Mouse (Mus musculus) liver, postnatal 0 days (tissue): ENCODE results near the gene Serpina1f. TPM values are rescaled to one million over a fixed set of nuclear protein-coding genes. Genes with fewer than 3 reads are reported as not detected.
"Not testable (repeated sequence)": the region's sequence is repeated elsewhere in the genome, so short reads cannot be mapped to it uniquely, and the experiment has no call there.

Experiments used
- ATAC-seq: fragments of 200-750 bp; cut with Nextera tagmentation; 2 replicates; pipeline ENCODE4 v1.8.0; 2017; ENCODE audit warnings: mild to moderate bottlenecking, moderate library complexity
- DNase-seq: peaks from one replicate; pipeline ENCODE4 v3.0.0-alpha.2; 2016
- H3K27ac ChIP-seq: fragments of 300-500 bp; sonication (generic); 2 replicates; pipeline ENCODE4 v1.5.1; 2014; ENCODE audit warnings: antibody characterized with exemption, moderate library complexity, mild to moderate bottlenecking, low read depth
- H3K27me3 ChIP-seq: fragments of 300-500 bp; sonication (generic); 2 replicates; pipeline ENCODE4 v1.6.1; 2014; ENCODE audit warnings: low read length, control low read depth, mixed read lengths; ENCODE audit not compliant: insufficient read depth
- H3K36me3 ChIP-seq: fragments of 300-500 bp; sonication (generic); replicated peaks from 2 replicates; pipeline ENCODE4 v1.6.1; 2014; ENCODE audit warnings: mild to moderate bottlenecking, control low read depth, low read length, moderate library complexity, mixed read lengths; ENCODE audit not compliant: insufficient read depth
- H3K4me1 ChIP-seq: fragments of 300-500 bp; sonication (generic); 2 replicates; pipeline ENCODE4 v1.6.1; 2014; ENCODE audit warnings: antibody characterized with exemption, mild to moderate bottlenecking, control low read depth; ENCODE audit not compliant: insufficient read depth
- H3K4me2 ChIP-seq: fragments of 300-500 bp; sonication (generic); 2 replicates; pipeline ENCODE4 v1.6.1; 2014; ENCODE audit warnings: low read depth, mild to moderate bottlenecking, low read length, moderate library complexity, mixed read lengths
- H3K4me3 ChIP-seq: fragments of 300-500 bp; sonication (generic); 2 replicates; pipeline ENCODE4 v1.5.1; 2014; ENCODE audit warnings: low read depth, low read length
- H3K9ac ChIP-seq: fragments of 300-500 bp; sonication (generic); replicated peaks from 2 replicates; pipeline ENCODE4 v1.6.1; 2014; ENCODE audit warnings: mild to moderate bottlenecking, moderate library complexity
- H3K9me3 ChIP-seq: fragments of 300-500 bp; sonication (generic); 2 replicates; pipeline ENCODE4 v1.6.1; 2016; ENCODE audit warnings: mild to moderate bottlenecking, control low read depth, low read length, mixed read lengths
- CTCF ChIP-seq: sonication (generic); IDR thresholded peaks from 2 replicates; pipeline ENCODE4 v1.5.1; 2016; ENCODE audit warnings: antibody characterized with exemption, low read depth
- EP300 ChIP-seq: IDR thresholded peaks from 2 replicates; pipeline ENCODE4 v1.6.1; 2016; ENCODE audit warnings: antibody characterized with exemption, low read depth, mild to moderate bottlenecking
- WGBS: fragments of 180-500 bp; shearing (Covaris S2); extraction: QIAGEN DNeasy Blood & Tissue Kit; methylation state at CpG from one replicate; pipeline ENCODE4 v1.1.7; 2014; ENCODE audit not compliant: insufficient replicate concordance; 5-methylcytosine and 5-hydroxymethylcytosine counted together
- polyA plus RNA-seq: library from polyadenylated mRNA; unstranded; fragments of >200 nt; fragmentation: Nextera tagmentation; extraction: Ambion mirVana; gene quantifications from 2 replicates; pipeline ENCODE4 v1.2.1, GENCODE M21; 2015

Serpina1f gene
- polyA plus RNA-seq, 1 experiment from 2014 or later = not detected

DNA sequence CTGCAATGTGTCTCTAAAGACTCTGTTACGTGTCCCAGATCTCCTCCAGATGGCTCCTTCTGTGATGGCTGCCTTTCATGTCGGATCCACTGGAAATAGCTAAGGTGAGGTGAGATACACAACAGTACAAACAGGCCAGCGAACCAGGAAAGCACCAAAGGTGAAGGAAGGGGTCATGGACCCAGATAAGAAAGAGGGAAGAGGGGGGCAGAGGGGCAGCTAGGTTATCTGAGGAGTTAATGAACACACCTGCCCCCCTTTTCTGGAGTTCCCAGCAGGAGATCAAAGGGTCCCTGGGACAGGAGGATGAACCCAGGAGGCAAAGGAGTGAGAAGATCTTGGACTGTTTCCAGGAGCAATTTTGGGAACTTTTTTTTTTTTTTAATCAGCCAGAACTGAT is 9.9 kb downstream of the Serpina1f start:
- ATAC-seq (no peak), DNase-seq (no peak)
- Histone ChIP-seq H3K4me2 (no peak overlapping the region), H3K4me1 (peaks cover 5% of the 10 kb centered on the region), H3K27ac (no peak overlapping the region), H3K36me3 (no peaks in the 10 kb centered on the region), H3K4me3 (no peak overlapping the region), H3K27me3 (no peaks in the 10 kb centered on the region), H3K9ac (no peak overlapping the region), H3K9me3 (no peaks in the 10 kb centered on the region)
- TF ChIP-seq EP300 (no peak), CTCF (no peak)
- WGBS = 38% methylated on average over 3 of the region's 3 CpGs

DNA sequence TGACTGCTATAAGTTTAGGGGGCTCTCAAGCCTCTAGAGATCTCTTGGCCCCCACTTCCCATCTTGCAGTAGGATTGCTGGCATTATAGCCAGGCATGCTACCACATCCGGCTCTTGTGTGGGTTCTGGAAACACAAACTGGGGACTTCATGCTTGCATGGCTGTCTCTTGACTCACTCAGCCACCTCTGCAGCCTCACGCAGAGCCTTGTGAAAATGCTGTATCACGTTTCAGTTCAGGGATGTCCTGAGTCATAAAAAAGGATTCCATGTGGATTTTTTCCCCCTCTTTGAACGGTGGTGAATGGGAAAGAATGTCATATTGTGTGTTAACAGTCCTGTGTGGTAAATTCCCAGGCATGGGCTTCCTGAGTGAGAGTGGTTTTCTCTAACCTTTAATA is 11.6 kb downstream of the Serpina1f start:
- H3K27me3 ChIP-seq = no peaks in the 10 kb centered on the region
- no peaks in the 10 kb centered on the region for H3K36me3 ChIP-seq
- no peak for ATAC-seq
- no peak overlapping the region for H3K4me2 ChIP-seq
- peaks cover 6% of the 10 kb centered on the region for H3K4me1 ChIP-seq
- no peak overlapping the region for H3K9ac ChIP-seq
- TF ChIP-seq EP300 = no peak
- TF ChIP-seq CTCF = no peak
- H3K9me3 ChIP-seq = no peaks in the 10 kb centered on the region
- DNase-seq = no peak
- 48% methylated on average over 4 of the region's 4 CpGs for WGBS
- no peak overlapping the region for H3K27ac ChIP-seq
- no peak overlapping the region for H3K4me3 ChIP-seq

DNA sequence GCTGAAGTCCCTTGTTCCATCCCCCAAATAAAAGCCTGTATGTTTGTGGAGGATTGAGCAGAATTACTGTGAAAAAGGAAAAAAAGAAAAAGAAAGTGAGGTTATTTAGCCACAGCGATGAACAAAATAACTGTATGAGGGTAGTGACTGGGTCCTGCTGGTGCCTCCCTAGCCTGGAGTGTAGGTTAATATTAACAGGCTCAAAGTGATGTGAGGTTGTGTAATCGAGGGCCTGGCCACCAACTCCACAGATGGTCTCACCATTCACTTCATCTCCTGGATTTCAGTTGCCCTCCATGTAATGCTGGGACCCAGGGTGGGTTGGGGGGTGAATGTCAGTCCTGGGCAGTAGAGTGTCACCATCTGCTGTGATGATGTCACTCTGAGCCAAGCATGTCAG is 13.6 kb downstream of the Serpina1f start:
- TF ChIP-seq EP300 (no peak), CTCF (no peak)
- peak overlapping the region; percentile 27; the same call in 1 of the 2 replicates for H3K4me2 ChIP-seq
- peaks cover 11% of the 10 kb centered on the region for H3K4me1 ChIP-seq
- no peak for DNase-seq
- H3K9ac ChIP-seq = no peak overlapping the region
- H3K36me3 ChIP-seq = no peaks in the 10 kb centered on the region
- 42% methylated on average over 2 of the region's 2 CpGs for WGBS
- H3K27me3 ChIP-seq = no peaks in the 10 kb centered on the region
- peak; percentile 81 for ATAC-seq
- H3K4me3 ChIP-seq = no peak overlapping the region
- H3K27ac ChIP-seq = peak overlapping the region; percentile 81
- H3K9me3 ChIP-seq = no peaks in the 10 kb centered on the region

DNA sequence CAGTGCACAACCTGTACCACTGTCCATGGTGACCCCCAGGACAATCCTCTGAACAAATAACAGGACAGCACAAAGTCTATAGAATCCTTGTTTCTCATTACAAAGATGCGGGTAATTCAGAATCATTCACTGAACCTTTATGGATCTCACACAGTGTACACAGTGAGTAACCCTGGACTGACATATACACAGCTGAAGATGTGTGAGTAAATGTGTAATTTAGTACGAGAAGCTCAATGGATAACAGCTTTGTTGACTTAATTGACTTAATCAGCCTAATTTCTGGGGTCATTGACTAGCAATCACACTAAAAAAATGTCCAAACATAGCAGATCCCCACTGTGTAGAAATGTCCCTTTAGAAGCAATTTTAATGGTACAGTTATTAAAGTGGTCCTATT is 14.2 kb downstream of the Serpina1f start:
- Histone ChIP-seq H3K4me2 (peak overlapping the region; percentile 27; the same call in 1 of the 2 replicates), H3K36me3 (no peaks in the 10 kb centered on the region), H3K4me1 (peaks cover 13% of the 10 kb centered on the region), H3K27me3 (no peaks in the 10 kb centered on the region), H3K4me3 (no peak overlapping the region), H3K9me3 (no peaks in the 10 kb centered on the region), H3K9ac (no peak overlapping the region), H3K27ac (peak overlapping the region; percentile 81)
- DNase-seq (no peak), ATAC-seq (peak; percentile 78)
- TF ChIP-seq EP300 = no peak
- TF ChIP-seq CTCF = no peak
- WGBS = 49% methylated on average over 2 of the region's 2 CpGs

DNA sequence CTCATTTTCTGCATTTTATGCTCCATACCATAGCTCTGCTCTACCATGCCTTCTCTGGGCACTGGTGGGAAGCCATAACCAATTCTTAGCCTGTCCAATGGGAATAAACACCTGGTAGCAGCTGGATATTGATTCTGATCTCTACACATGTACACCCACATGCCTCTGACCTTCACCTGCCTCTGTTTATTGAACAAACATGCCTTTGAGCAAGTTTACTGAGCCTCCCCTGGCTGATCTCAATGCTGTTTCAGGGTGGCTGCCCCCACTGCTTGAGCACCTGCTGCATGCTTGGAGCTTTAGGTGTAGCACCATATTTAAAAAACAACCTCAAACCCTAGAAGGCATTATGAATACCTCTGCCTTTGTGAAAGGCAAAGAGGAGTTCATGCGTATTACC is 15.5 kb downstream of the Serpina1f start:
- not testable (repeated sequence) for H3K9me3 ChIP-seq, H3K27ac ChIP-seq, H3K27me3 ChIP-seq, DNase-seq, H3K9ac ChIP-seq, H3K4me2 ChIP-seq, H3K4me3 ChIP-seq, H3K36me3 ChIP-seq
- 89% methylated on average over 1 of the region's 1 CpGs for WGBS
- peak; percentile 70 for ATAC-seq
- H3K4me1 ChIP-seq = peaks cover 13% of the 10 kb centered on the region

DNA sequence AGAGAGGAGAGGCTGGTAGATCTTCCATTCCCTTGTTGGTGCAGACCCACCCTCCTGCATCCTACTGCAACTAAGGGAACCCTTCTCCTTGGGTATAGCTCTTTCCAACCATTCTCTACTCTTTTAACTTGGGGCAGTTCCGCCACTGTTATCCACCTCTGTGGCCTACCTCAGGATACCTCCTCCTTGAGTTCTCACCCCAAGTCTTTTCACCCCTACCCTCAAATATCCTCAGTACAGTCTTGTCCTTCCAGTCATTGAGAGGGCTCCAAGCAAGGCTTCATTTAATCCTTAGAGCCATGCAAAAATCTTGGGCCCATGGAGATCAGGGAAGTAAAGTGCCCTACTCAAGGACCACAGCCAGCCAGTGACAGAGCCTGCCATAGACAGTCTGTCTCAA is 19.3 kb downstream of the Serpina1f start, which contains the start of gene Serpina16:
Gene Serpina16 (minus strand): TSS at position 101 of the 400 bp plus-strand sequence.
- H3K4me1 ChIP-seq = peaks cover 13% of the 10 kb centered on the region
- no peak within 1 kb of the TSS for H3K4me3 ChIP-seq
- H3K36me3 ChIP-seq = no peaks in the 10 kb centered on the region
- 79% methylated on average over 1 of the region's 1 CpGs for WGBS
- H3K9me3 ChIP-seq = no peaks in the 10 kb centered on the region
- no peak for ATAC-seq
- no peaks in the 10 kb centered on the region for H3K27me3 ChIP-seq
- TF ChIP-seq CTCF (no peak), EP300 (no peak)
- H3K9ac ChIP-seq = no peak within 1 kb of the TSS
- H3K27ac ChIP-seq = no peak within 1 kb of the TSS
- DNase-seq = no peak
- H3K4me2 ChIP-seq = no peak within 1 kb of the TSS

DNA sequence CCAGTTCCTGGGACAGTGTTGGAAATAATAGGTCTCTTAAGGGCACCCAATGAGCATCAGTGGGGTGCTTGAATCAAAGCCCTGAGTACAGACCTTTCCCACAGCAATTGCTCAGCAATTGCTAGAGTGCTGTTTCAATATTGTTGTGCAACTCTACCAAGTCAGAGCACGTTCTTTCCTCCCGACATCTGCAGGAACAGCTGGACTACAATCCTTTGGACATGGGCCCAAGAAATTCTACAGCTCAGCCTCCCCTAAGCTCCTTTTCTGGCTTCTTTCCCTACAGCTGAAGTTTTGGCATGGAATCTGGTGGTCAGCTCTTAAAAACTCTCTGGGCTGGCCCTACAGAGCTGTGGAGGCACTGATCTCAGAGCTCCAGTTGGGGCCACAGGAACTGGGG is 22.1 kb downstream of the Serpina1f start:
- DNase-seq (no peak), ATAC-seq (no peak)
- Histone ChIP-seq H3K4me3 (no peak overlapping the region), H3K4me2 (no peak overlapping the region), H3K9me3 (no peaks in the 10 kb centered on the region), H3K4me1 (peaks cover 6% of the 10 kb centered on the region), H3K27ac (no peak overlapping the region), H3K36me3 (no peaks in the 10 kb centered on the region), H3K9ac (no peak overlapping the region), H3K27me3 (no peaks in the 10 kb centered on the region)
- 45% methylated on average over 2 of the region's 2 CpGs for whole genome bisulfite sequencing
- TF ChIP-seq EP300 (no peak), CTCF (no peak)
